Mouse (Mus musculus): ENCODE measurements around the gene Selenot.
"Not testable (repeated sequence)": the region's sequence is repeated elsewhere in the genome, so short reads cannot be mapped to it uniquely, and the experiment has no call there.

Selenot gene

GRCm38 (mm10) chr3:58576137-58577066 is at the start of gene Selenot:
Gene Selenot (plus strand): TSS chr3:58576636.
- DNase-seq: peak; percentile 95

- no peak for DNase-seq
Measured at GRCm38 (mm10) chr3:58536573-58536972, 39.9 kb upstream of the Selenot start.

GRCm38 (mm10) chr3:58552001-58552811 is 24.2 kb upstream of the Selenot start:
- DNase-seq: no peak

GRCm38 (mm10) chr3:58556649-58557048 is 19.8 kb upstream of the Selenot start:
- DNase-seq: no peak

GRCm38 (mm10) chr3:58559887-58560286 is 16.5 kb upstream of the Selenot start:
- DNase-seq: no peak

GRCm38 (mm10) chr3:58561437-58561836 is 15.0 kb upstream of the Selenot start:
- no peak for DNase-seq

GRCm38 (mm10) chr3:58570821-58571220 is 5.6 kb upstream of the Selenot start:
- DNase-seq: no peak

- DNase-seq: peak; percentile 51
Measured at GRCm38 (mm10) chr3:58577067-58577503, 649 bp downstream of the Selenot start.

GRCm38 (mm10) chr3:58577506-58578050 is 1.1 kb downstream of the Selenot start:
- DNase-seq: no peak

GRCm38 (mm10) chr3:58581530-58581929 is 5.1 kb downstream of the Selenot start:
- no peak for DNase-seq

GRCm38 (mm10) chr3:58582297-58582696 is 5.9 kb downstream of the Selenot start:
- no peak for DNase-seq

- DNase-seq: peak; percentile 39
Measured at GRCm38 (mm10) chr3:58582788-58583426, 6.5 kb downstream of the Selenot start.

GRCm38 (mm10) chr3:58590544-58590943 is 14.1 kb downstream of the Selenot start:
- not testable (repeated sequence) for DNase-seq

- not testable (repeated sequence) for DNase-seq
Measured at GRCm38 (mm10) chr3:58592666-58593065, 16.2 kb downstream of the Selenot start.

GRCm38 (mm10) chr3:58593623-58594022 is 17.2 kb downstream of the Selenot start:
- DNase-seq: no peak

GRCm38 (mm10) chr3:58608506-58608905 is 32.1 kb downstream of the Selenot start:
- no peak for DNase-seq

GRCm38 (mm10) chr3:58609985-58610384 is 33.5 kb downstream of the Selenot start:
- DNase-seq: no peak

GRCm38 (mm10) chr3:58621066-58621465 is 44.6 kb downstream of the Selenot start:
- no peak for DNase-seq

- no peak for DNase-seq
Measured at GRCm38 (mm10) chr3:58622665-58623394, 46.4 kb downstream of the Selenot start.

- no peak for DNase-seq
Measured at GRCm38 (mm10) chr3:58624981-58625380, 48.5 kb downstream of the Selenot start.

- no peak for DNase-seq
Measured at GRCm38 (mm10) chr3:58631693-58632092, 55.3 kb downstream of the Selenot start.

Measured in kidney, adult 11 months (tissue).